Mouse (Mus musculus) layer of hippocampus, postnatal 14 days (tissue): ENCODE data around the gene Rap2c. TPM values are rescaled to one million over a fixed set of nuclear protein-coding genes. Genes with fewer than 3 reads are reported as not detected.

ENCODE experiments used
- DNase-seq, 2 experiments: peaks; one replicate each; pipeline ENCODE4 v3.0.0; 2021 to 2022; ENCODE audit warnings: low spot score in 2 of 2, mixed read lengths in 1 of 2
- long read RNA-seq, 2 experiments: library from polyadenylated mRNA; stranded (forward); transcript quantifications; one replicate each; pipeline ENCODE4 v2.0.0; 2021
- total RNA-seq, 2 experiments: library from RNA; stranded (reverse); gene quantifications; 2 replicates each; pipeline ENCODE4 v1.2.3; 2021

The Rap2c gene
- total RNA-seq: 10 to 100 TPM; 27.7 to 32.2 TPM
- long read RNA-seq, experiment 1, partial matches to known transcripts: 0 of 7 reads
- long read RNA-seq, experiment 1, other reads (novel, unspliced or antisense): 4 of 7 reads
- long read RNA-seq, experiment 2, partial matches to known transcripts: 0 of 22 reads
- long read RNA-seq, experiment 2, other reads (novel, unspliced or antisense): 18 of 22 reads

DNA sequence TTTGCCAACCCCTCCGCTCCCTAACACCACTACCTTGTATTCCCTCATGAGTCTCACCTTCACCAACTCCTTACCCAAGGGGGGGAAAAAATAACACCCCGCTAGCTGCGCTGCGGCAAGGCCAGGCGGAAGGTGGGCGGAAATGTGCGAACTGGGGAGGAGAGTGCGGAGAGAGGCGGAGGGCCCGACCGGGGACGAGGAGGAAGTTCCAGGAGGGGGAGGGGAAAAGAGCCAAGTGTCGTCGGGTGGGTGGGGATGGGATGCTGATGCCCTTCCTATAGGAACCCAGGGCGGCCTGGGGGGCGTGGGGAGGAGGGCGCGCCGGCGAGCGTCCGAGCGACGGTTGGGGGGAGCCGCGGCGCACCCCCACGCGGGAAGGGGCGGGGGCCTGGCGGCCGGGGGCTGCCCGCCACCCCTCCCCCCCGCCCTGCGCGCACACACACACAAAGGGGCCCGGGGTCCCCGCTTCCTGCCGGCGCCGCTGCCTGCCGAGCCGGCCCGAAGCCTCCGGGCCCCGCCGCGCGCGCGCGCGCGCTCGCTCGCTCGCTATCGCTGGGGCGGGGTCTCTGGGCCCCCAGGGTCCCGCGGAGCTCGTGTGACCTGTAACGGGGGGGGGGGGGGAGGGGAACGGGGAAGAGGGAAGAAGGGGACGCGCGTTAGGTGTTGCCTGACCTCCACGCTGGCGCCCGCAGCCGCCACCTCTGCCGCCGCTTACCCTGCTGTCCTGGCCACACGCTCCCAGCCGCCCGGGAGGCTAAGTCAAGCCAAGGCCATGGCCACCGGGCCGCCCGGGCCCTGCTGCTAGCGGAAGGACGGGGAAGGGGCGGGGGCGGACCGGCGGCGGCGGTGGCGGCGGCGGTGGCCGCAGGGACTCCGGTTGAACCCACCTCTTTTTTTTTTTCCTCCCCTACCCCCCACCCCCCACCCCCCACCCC is at the start of gene Rap2c:
TSS of gene Rap2c (minus strand) at position 168 of the 935 bp plus-strand sequence.
- peak; percentile 16 to 22 for DNase-seq

DNA sequence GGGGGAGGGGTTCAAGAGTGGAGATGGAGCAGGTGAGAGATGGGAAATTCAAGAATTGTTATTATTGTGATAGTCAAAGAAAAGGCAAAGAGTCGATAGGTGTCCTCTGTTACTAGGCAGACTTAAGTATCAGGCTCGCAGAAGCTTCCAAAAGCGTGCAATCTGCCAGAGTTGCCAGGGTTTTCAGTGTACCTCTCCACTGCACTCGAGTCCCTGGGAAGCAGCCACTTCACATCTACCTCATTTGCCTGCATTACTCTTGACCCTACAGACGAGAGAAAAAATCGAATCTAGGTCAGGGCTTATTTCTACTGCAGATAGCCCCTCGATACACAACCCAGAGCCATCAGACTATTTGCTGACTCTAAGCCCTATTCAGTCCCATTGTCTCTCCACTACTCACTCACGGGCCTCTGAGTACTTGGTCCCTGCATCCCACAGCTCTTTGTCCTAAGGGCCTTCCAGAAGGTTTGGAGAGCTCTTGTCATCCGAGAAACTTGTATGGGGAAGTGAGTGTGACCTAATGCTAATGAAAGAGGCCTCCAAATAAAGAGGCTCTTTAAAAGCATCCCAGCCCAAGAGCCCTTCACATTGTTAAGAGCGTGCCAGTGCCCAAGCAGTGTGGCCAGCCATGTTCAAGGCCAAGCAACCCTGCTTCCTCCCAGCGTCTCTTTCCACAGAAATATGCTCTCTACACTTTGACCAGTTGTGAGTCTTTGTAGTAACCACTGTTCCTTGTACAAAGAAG is 48.9 kb upstream of the Rap2c start:
- DNase-seq: no peak

DNA sequence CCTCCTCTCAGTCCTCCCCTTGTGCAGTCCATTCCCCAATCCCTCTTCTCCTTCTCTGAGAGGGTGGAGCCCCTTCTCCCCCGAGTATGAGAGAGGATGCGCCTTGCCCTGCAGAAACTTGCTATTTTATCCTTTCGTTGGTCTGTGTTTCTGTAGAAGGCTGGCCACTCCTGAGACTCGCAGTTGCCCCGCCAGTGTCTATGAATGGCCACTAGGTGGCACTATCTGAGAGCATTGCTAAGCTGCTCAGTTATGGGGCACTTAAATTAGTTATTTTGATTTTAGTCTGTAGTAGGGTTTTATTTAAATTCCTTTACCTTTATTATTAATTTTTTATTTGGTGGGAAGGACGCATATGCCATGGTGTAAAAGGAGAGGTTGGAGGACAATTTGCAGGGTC is 48.0 kb upstream of the Rap2c start:
- peak; percentile 15 to 43 for DNase-seq

DNA sequence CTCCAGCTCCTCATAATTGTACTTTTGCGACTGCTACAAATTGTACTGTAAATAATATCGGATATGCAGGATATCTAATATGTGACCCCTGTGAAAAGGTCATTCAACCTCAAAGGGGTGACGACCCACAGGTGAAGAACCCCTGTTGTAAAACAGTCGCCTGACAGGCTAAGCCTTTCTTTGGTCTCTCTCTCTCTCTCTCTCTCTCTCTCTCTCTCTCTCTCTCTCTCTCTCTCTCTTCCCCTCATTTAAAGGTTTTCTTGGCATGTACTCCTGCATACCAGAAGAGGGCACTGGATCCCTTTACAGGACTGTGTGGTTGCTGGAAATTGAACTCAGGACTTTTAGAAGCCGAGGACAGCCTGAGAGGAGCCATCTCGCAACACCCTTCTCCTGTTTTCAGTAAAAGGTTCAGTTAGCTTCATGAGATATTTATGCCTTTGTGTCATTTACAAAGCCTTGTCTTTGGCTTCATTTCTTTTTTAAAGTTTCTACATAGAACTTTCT is 47.4 kb upstream of the Rap2c start:
- DNase-seq: no peak

DNA sequence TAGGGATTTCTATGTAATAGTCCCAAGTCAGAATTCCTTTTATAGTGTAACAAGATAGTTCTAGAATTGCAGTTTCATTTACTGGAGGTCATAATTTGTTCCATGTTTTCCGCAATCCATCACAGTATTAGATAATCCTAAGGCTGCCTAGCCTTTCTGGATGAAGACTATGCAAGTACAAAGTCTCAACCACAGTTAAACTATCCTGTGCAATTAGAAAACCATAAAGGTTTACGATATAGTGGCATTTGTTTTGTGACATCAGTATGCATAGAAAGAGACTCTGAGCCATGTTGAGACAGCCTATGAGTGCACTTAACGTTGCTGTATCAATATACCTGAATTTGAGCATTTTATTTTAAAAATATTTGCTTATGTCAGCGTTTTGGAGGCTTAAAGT is 42.4 kb upstream of the Rap2c start:
- DNase-seq: no peak

DNA sequence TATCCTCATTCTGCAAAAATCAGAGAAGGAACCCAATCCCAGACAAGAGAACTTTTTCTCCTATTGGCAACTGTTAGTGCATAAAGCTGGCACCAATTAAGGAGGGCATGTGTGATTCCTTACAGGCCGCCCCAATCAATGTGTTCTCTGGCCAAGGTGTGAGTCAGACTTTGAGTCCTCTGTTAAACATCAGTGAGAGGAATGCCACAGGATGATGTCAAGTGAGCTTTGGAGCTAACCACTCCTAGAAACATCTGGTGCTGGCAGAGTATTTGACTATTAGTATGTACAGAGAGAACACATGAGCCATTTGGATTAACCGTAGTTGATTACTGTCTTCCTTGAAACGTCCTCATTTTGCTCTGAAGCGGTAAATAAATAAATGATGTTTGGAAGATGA is 40.9 kb upstream of the Rap2c start:
- DNase-seq: no peak

DNA sequence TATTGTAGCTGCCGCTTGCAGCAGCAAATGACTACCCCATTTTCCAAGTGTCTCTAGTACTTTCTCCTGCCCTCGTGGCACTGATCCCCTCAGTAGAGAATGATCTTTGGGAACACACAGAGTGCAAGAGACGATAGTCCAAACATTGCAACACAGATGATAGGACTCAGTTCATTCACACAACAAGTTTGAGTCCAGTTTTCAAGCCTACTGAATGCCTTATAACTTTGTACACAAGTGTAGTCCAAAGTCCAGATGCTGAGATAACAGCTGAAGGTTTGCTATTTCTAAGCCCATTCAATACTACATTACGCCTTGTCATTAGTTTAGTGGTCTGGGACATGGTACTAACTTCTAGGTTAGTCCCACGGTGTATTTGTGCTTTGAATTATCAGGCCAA is 40.5 kb upstream of the Rap2c start:
- DNase-seq: no peak

DNA sequence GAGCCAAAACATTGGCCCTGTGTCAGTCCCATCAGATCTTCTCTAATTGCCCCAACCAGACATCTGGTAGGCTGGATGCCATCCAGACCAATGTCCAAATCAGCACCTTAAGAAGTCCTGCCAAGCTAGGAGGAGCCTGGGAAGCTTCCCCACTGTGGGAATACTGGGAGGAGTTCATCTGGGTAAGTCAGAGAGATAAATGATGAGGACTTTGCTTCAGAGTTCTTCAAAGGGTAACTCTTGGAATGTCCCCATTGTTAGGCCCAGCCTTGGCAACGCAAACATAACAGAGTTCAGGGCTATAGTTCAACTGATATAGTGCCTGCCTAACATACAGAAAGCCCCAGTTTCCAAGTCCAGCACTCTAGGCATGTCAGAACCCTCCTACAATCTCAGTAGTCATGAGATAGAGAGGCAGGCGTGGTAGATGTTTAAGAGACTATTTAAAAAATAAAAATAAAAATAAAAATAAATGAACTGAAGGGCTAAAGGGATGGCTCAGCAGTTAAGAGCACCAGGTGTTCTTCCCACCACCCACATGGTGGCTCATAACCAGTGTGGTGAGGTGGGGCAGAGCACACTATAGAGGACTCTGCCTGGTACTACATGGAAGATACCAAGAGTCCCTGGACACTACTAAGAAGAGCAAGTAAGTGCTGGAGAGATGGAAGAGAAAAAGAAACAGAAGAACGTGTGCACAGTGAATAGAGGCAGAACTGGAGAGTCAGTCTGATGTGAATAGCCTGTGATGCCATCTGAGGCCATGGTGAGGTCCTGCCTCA is 34.1 kb upstream of the Rap2c start:
- no peak for DNase-seq

DNA sequence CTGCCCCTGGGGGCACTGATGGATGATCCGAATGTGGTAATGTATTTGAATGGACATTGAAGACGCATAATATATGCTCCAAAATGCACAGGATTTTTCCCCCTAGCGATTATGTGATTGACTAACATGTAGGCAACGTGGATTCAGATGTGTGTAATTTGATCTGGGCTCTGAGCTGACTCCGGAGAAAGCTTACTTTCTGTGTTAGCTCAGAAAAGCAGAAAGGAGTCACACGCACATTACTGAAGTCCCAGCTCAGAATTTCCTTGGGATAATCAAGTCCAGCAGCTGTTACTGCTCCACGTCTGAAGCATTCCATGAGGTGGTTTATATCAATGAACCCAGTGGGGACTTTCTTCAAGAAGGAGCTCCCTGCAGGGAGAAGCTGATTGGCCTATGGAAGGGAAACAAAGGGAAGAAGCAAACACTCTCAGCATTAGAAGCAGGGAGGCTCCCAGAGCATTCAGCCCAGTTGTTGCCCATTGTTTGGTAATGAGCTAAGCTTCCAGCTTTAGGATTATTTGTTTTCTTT is 17.9 kb upstream of the Rap2c start:
- no peak for DNase-seq

DNA sequence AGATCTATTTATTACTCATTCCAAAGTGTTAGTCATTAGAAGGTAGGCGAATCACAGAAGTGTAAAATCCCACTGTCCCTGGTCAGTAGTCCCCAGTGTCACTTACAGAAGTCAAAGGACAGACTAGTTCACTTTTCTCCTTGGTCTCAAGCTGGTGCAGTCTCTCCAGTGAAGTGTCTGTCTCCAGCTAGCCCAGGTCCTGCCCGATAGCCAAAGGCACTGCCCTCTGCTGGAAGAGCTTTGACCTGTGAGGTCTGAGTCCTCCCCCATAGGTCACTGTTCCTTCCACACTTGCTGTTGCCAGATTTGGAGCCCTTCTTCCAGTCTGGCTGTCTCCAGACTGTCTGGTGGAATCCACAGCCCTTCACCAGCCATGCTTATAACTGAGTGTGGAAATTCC is 2.1 kb upstream of the Rap2c start:
- no peak for DNase-seq

DNA sequence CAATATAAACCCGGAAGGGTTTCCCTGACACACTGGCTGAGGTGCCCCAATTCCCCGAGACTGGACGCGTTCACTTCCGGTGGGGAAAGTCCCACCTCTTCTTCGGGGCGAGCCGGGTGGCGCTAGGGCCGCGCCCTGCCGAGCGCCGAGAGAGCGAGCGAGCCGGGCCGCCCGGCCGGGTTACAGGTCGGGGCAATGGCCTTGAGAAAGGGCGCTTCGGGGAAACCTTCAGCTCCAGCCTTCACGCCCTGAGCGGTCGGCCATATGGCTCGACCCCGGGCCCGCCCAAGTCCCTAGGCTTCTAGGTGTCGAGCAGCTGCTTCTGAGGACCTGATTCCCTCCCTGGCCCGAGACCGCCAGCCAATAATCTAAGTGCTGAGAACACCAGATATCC is 965 bp upstream of the Rap2c start:
- peak; percentile 50 to 63 for DNase-seq

DNA sequence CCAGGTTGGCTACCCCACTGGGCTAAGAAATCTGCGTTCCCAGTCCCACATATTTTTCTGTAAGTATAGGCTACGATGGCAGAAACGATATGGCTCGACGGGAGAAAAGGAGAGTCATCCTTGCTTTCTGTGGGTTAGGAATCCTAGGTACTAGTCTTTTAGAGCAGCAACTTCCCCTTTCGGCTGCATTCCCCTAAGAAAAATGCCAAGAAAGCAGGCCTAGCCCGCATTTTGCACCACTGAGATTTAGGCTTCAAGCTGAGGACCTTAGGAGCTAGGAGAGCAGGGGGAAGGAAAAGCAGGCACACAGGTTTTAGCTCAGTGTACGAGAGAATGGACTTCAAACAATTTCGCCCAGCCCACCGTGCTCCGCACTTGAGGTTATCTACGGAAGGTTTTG is 892 bp downstream of the Rap2c start:
- no peak for DNase-seq

DNA sequence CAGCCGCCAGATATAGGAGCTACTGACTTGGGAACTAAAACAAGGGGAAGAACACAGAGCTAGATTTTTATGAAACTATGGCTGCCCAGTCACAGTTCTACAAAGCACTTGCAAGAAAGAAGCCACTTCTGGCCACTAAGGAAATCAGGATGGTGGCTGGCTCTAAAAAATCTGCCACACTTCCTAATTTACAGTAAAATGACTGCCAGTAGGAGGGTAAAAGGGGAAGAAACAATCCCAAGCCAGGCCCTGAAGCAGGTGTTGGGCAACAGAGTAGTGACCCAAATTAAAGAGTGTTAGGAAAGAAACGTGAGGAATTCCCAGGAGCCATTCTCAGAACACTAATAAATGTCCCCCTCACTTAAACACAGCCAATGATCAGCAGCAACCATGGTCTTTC is 5.5 kb downstream of the Rap2c start:
- no peak for DNase-seq

DNA sequence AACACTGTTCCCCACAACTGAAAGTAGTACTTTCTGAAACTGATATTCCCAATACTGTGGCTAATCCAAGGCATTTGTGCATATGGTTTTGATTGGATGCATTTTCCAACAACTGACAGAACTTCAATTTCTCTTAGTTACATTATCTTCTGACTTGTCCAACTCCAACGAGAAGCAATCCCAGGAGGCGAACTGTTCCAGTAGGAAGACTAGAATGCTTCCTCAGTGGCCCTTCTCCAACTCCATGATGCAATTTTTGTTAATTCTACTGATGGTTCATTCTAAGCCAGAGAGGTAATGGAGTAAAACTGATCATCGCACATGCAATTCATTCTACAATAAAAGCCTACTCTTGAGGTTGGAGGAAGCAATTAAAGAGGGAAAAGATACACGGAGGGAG is 7.5 kb downstream of the Rap2c start:
- DNase-seq: no peak

DNA sequence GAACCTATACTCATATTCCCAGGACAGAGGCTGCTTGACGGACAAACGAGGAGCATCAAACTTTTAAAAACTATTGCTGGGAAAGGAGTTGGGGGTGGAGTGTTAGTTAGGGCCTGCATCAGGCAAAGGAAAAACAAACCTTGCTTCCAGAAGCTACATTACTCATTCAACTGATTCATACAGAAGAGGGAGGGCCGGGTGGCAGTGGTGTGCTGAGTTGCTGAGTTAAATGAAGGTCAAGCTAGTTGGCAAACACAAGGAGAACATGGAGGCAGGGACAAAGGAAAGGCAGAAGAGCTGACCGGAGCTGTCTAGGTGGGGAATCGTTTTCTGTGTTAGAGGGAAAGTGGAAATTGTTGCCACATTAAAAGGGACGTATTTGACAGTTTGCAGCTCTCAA is 17.0 kb downstream of the Rap2c start:
- DNase-seq: no peak

DNA sequence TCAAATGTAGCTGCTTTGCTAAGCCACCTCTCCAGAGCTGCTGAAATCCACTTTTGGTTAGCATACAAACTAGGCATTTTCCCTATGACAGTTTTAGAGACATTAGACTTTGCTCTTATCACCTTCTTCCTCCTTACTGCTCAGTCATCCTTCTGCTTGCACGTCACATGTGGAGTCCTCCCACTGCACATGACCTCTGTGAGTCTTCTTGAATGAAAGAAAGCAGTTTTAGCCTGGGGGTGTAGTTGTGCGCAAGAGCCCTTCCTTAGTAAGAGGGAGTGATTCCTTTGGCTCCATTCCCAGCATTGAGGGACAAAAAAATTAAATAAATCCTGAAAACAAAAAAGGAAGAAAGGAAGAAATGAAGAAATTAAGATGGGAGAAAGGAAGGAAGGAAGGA is 22.5 kb downstream of the Rap2c start:
- no peak for DNase-seq

DNA sequence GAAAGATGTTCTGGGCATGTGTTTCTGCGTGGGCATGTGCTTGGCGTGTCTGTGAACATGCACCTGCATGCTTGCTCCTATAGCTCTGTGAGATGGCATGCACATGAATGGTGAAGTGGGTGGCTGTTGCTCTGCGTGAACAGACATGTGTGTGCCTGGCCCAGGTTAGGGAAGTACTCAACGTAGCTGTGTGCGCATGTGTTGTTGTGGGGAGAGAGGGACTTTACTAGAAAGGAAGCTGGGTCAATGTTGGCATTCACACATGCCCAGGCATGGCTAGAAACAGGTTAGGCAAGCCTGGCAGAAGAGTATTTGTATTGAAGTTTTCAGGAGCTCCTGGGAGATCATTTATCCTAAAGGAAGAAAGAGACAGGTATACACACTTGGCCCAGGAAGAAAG is 26.5 kb downstream of the Rap2c start:
- DNase-seq: no peak

DNA sequence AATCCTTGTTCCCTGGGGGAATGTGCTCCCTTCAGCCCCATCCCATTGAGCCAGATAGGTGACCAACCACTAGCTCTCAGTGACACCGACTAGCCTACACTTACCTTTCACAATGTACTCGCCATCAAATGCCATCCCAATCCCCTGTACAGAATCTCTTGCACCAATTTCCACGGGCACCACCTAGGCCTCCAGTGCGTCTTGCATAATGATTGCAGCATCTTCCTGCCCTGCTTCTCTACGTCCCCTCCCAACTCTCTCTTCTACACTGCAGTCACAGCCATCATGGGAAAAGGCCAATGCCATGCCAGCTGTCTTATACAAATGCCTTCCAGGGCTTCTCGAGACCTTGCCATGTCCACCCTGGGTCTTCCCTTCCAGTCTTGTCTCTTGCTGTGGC is 27.9 kb downstream of the Rap2c start:
- DNase-seq: no peak

DNA sequence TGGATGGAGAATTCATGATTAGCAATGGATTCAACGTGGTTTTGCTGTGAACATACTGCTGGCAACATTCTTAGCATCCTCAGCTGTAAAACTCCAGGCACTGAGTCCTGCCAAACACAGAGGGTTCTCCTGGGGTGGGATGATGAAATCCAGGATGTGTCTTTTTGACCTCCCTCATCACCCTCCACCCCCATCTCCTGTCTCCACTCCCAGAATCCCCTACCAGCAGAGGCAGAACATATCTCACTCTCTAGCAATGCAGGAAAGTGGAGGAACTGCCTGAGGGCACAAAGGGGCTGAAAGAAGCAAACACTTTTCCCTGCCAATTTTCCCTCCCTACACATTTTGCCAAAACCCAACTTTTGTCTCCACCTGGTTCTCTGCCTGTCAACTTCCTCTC is 29.2 kb downstream of the Rap2c start:
- DNase-seq: no peak

DNA sequence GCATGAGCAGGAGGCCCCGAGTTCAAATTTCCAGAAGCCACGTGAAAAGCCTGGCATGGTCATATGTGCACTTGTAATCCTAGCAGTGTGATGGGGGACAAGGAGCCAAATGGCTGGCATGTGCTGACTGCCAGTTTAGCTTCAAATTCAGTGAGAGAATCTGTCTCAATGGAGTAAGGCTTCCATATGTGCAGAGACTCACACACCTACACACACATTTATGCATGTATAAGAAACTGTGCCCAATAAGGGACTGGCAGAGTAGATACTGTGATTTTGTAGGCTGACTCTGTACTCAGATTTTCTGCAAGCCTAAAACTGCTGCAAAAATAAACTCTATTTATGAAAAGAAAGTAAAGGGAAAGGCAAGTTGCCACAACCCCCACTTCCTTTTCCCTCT is 39.4 kb downstream of the Rap2c start:
- DNase-seq: peak in 1 of 2 experiments; percentile 12

DNA sequence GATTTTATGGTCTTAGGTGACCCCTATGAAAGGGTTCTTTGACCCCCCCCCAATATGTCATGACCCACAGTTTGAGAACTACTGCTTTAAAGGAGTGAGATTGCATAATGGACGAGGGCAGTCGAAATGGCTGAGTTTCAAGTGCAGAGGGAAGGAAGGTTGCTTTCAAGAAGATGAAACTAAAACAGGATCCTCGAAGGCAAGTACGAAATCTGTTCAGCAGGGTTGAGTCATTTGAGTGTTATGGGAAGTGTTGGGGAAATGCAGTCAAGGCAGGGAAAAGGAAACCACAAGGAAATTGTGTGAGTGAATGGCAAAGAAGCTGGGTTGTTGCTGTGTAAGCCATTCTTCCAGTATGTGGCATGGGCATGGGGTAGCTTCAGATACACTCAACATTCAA is 45.7 kb downstream of the Rap2c start:
- DNase-seq: no peak
